Mouse (Mus musculus) ovary, postnatal 14 days (tissue): ENCODE measurements around the gene Gfod1.

Source experiments
- DNase-seq: peaks from one replicate; pipeline ENCODE4 v3.0.0; 2022; ENCODE audit warnings: low spot score

Gene Gfod1

DNA sequence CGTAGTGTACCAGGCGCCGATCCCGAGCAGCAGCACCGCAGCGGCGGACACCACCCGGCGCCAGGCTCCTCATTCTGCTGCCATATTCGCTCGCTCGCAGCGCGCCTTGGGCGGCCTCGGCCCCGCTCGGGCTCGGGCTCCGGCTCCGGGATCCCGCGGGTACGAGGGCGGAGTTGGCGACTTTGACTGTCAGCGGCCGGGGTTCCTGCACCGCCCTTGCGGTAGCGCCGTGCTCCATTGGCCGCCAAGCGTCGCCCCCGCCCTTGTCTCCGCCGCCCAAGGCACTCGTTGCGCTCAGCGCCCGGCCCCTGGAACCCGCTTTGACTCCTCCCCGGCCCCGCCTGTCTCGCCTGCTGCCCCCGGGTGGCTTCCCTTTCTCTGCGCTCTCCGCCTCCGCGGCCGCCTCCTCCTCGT lies at the start of gene Gfod1:
TSS of gene Gfod1 (minus strand) at position 155 of the 414 bp plus-strand sequence.
- DNase-seq = peak; percentile 92

DNA sequence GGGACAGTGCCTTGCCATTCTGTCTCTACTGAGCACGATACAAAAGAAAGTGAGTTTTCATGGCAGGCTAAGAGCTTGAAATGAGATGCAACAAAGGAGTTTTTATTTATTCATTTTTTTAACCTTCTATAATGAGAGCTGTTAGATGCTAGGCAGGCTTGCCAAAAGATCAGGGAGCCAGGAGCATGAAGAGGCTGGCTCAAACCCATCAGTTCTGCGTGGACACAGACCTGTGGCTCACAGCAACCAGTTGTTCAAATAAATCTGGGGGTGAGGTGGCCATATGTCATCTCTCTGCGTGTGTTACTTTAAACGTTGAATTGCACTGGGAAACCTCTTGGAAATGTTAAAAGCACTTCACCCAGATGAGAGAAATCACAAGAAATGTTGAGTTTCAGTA lies 49.4 kb upstream of the Gfod1 start:
- no peak for DNase-seq

DNA sequence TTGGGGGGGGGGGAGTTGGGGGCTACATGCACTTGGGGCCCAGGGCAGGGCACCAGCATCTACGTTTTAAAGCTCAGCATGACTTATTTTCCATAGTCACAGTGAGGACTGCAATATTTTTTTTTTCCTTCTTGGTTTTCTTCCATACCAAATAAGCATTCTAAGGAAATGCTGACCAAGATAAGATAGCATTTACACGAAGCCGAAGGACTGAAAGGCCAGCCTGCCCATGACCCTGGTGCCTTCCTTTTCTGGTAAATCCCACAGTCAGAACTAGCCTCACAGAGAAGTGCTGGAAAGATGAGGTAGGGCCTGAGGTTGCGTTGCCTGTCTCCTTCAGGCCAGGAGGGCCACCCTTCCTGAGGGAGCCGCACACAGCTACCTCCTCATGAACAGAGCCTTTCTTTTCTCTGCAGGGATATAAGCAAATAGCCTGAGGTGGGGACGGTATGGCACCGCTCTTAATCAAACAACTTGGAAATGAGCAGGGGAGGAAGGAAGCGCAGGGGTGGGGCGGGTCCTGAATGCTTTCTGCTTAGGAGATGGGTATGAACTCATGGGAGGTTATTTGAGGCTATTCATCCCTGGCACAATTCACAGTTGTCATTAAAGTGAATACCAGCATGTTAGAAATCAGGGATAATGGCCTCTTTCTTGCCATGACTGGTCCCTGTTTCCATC lies 46.7 kb upstream of the Gfod1 start:
- no peak for DNase-seq

DNA sequence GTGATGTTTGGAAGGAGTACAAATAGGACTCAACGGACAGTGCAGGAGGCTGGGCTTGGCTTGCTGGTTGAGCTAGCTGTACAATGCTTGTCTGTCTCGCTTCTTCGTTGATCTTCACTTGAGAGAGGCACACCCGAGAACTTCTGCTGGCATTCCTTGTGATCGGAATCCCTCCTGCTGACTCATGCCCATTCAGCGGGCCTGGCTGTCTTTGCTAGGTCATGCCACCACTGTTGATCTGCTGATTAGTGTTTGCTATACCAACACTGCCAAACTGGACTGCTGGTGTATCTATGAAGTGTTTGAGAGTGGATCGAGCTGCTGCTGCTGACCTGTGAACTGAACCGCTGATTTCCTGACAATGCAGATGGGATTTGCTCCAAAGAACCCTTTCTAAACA lies 45.4 kb upstream of the Gfod1 start:
- no peak for DNase-seq

DNA sequence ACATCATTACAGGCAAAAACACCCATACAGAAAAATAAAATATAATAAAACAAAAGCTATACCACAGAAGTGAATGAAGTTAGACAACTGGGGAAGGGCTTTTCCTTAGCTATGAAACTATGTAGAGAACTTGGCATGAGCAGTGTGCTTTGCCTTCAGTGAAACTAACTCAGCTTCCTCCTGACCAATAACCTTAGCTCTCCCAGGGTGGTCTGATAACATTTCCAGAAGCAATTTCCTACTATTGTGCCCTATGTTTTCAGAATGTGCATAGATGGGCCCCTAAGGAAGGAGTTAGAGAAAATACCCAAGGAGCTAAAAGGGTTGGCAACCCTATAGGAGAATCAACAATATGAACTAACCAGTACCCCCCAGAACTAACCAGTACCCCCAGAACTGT lies 42.9 kb upstream of the Gfod1 start:
- DNase-seq = no peak

DNA sequence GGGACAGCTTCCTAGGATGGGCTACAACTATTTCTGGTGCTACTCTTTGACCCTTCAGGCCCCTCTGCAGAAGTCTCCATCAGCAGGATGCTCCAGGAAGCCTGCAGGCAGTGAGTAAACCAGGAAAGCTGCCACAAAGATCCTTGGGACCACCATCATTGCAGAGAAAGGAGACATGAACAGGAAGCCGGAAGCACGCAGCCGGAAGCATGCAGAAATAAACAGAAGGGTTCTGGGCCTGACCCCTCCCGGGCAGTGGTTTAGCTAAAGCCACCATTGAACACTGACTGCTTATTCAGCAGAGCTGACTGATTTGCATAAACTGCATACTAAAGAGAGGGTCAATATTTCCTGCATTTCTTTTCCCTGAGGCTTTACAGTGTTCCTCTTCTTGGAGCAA lies 34.7 kb upstream of the Gfod1 start:
- no peak for DNase-seq

DNA sequence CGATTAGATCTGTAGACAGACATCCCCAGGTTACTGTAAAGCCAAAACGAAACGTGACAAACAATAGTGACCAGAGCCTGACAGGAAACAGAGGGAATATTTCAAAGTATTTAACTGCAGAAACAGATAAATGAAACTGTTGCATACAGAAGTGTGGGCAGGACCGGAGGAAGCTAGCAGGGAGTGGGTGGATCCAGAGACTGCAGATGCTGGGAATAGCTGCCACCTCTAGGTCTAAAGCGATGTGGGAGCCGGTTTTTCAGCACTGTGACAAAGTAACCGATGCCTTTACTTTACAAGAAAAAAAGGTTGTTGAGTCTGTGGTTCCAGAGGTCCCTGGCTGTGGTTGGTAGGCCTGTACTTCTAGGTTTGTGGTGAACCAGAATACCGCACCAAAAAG lies 34.0 kb upstream of the Gfod1 start:
- no peak for DNase-seq

DNA sequence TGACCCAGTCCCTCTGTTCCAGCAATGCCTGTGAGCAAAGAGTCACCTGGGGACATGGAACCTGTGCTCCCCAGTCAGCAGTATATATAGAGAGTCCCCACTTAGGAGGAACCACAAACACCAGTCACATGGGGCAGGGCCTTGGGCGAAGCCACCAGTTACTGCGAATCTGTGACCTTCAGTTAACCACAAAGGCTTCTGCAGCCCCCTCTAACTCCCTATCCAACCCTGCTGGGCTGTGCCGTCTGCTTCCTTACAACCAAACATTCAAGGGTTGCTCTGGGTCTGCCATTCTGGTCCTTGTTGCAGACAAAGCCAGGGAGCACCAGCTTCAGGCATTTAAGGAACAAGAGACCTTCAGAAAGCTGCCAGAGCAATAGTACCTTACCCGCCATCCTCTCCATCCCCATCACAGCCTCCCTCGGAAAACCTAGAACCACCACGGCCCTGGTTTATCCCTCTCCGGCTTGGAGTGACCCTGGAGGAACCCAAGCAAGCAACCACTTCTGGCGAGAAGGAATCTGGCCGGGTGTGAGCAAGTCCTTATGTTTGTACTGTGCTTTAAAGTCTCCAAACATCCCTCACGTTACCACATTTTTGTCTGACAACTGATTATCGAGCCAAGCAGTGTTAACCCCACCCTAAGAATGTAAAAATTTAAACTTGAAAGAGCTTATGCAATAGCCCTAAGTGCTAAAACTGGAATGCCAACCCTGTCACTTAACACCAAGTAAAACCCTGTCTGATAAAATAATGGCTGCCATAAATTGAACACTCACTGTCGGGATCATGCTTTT lies 32.7 kb upstream of the Gfod1 start:
- no peak for DNase-seq

DNA sequence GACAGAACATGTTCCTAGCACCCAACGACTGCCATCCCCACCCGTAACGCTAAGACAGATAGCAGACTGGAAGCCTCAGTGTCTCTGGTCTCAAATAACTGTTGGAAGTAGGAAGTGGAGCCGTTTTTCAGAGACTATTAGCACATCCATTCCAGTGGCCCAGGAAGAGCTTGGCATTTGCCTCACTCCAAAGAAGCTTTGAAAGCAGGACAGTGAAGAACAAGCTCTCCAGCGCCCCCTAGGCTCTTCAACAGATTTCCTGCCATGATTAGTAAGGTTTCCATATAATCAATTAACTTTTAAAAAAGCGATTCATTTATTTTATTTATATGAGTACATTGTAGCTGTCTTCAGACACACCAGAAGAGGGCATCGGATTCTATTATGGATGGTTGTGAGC lies 28.6 kb upstream of the Gfod1 start:
- DNase-seq = no peak

DNA sequence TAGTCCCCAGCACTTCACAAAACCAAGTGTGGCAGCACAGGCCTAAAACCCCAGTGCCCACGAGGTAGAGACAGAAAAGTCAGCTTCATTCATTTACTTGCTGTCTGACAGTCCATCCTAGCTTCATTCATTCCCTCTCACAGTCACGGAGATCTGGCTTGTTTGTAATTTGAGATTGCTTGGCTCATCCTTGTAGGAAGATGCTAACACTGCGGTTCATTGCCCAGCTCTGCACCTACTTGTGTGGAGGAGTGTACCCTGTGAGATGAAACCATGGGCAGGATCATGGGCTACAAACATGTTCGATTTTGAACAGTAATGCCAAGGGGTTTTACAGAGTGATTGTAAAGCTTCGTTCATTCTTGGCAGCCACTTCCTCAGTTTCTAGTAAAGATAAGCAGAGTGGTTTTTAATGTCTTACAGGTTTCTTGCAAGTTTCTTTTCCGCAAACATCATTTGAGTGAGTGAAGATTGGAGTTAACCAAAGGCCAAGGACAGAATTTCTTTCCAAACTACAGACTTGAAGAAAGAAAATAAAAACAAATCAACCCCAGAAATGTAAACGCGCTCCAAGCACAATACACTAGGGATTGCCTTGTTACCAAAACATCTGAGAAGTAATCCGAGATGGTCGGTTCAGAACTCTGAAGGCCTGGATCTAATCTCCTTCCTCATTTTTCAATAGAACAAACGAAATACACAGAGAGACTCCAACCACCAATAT lies 27.9 kb upstream of the Gfod1 start:
- DNase-seq = no peak

DNA sequence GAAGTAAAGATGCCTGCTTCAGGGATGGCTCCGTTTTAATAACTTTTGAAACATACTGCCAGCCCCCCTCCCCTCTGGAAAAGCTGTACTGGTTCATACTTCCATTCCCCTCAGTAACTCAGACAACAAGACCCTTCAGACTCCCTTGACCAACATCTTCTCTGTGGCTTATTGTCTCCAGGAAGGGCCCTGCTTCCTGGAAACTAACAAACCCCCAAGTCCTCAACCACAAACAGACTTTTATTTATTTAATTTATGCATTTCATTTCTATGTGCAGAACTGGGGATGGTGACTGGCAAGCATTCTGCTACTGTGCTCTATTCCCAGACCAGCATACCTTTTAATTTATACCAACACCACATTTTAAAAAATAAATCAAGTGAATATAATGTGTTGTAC lies 21.5 kb upstream of the Gfod1 start:
- no peak for DNase-seq

DNA sequence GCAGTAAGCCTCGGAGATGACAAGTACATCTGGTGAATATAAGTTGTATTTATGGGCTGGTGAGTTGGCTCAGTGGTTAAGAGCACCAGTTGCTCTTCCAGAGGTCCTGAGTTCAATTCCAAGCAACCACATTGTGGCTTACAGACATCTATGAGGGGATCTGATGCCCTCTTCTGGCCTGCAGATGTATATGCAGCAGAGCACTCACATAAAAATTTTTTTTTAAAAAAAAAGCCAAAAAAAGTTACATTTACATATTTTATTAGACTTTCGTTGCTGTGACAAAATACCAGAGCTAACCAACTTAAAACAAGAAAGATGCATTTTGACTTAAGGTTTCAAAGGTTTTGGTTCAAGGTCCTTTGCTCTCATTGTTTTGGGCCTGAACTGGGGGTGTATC lies 17.5 kb upstream of the Gfod1 start:
- no peak for DNase-seq

DNA sequence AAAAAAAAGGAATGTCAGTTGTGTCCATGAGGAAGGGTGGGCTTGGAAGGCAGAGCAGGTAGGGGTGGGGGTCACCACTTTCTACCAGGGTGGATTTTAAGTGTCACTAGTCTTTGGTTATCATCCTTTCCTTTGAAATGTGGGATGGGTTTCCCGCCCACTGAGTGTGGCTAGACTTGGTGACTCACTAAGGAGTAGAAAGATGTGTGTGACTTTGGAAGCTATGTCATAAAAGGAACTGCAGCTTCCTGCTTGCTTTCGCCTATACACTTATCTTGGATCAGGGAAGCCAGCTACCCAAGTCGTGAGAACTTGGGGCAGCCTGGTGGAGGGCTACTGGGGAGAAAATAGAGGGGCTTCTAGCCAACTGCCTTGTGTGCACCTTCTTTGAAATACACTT lies 15.4 kb upstream of the Gfod1 start:
- no peak for DNase-seq

DNA sequence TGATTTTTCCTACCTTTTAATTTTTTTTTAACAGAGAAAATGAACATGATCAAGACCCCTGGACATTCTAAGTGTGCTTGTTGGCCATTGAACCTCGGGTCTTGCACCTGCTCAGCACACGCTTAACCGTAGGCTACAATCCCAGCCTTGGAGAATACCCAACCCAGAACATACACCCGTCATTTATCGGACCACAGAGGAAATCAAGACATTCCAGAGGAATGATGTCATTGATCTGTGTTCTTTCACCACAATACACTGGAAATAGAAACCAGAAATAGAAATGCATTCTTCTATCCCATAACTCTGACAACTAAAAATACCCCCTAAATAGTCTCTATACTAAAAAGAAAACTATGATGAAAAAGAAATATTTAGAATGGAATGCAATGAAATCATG lies 13.4 kb upstream of the Gfod1 start:
- DNase-seq = no peak

DNA sequence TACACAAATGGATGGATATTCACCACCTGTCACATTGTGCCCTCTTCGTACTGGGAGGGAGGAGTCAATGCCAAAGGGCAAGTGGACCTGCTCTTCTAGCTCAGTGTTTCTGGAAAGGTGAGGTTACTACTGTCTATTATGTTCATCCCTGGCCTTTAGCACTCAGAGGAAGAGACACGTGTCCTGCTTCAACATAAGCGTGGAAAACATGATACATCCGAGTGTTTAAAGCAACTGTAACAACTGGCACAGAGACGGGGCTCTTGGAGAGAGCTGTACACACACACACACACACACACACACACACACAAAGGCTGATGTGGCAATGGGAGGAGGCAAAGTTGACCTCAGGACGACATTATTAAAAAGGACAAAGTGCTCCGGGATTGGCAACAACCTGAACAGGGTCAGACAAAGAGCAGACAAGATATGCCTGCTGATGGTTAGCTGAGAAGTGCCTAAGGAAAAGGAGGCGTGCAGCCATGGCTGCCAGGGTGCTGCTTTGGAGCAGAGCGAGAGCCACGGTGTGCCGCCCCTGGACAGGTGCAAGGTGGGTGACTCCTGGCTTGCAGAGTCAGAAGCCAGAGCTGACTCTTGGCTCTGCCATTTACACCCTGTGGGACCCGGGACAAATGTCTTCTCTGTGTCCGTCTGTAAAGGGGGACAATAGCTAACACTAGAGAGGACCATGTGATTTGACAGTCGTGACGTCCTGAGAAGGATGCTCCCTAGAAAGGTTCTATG lies 1.4 kb upstream of the Gfod1 start:
- DNase-seq = no peak

DNA sequence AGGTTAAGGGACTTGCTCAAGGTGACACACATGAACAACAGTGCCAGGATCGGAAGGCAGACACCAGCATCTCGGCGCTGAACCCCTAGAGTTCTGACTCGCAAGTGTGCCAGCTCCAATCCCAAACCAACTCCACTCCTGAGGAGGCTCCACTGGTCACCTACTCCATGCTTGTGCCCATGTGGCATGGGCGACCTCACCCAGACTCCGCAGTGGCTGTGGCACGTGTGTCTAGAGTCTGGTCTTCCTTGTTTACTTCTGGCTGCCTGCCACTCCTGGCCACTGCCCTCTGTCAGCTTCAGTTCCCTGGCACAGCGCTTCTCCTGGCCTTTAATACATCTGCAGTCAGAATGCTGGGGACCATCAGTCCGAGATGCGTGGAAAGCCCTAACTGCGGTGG lies 728 bp upstream of the Gfod1 start:
- no peak for DNase-seq

DNA sequence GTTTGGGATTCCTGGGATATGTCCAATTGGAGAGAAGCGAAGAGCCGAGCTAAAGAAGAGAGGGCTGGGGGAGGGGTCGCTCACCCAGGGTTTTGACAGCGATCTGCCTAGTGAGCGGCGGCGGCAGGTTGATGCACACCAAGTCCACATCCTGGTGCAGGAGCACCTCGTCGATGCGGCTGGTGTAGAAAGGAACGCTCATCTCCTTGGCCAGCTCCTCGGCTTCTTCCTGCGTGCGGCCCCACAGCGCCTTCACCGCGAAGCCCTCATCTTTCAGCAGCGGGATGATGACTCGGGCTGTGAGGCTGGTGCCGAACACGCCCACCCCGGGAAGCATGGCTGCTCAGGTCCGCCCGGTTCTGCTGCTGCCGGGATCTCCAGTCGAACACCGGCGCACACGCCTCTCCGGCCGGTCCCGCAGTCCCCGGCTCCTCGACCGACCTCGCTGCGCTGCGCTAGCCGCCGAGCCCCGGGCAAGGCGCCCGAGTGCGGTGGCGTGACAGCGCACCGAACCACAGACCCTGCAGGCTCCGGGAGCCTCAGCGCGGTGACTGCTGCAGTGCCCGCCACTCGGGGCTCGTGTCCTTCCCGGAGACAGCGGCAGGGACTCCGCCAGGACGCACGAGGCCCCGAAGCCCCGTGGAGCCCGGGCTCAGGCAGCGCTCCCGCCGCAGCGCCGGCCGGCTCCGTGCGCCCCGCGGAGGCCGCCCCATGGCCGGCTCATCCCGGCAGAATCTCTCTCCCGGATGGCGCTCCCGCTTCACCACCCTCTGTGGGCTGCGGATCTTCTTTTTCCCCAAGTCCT lies 609 bp downstream of the Gfod1 start:
- peak; percentile 28 for DNase-seq

DNA sequence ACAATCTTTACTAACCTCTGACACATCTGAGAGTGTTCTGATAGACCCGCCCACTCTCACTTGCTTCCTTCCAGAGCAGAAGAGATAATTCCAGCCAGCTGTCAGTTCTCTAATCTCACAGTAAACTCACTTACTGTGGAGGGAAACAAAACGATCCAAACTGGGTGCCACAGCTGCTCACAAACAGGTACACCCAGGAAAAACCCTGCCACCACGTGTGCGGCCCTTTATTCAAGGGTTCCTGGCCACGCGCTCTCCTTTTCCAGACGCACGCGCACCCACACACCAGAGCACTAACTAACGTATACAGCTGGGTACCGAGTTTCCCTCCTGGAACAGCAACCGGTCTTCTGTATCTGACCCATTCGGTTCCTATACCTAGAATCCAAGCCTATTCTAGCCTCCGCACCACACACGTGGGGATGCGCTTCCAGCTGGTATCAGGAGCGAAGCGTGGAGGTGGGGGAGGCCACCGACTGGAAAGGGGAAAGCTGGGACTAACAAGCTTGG lies 1.3 kb downstream of the Gfod1 start:
- no peak for DNase-seq

DNA sequence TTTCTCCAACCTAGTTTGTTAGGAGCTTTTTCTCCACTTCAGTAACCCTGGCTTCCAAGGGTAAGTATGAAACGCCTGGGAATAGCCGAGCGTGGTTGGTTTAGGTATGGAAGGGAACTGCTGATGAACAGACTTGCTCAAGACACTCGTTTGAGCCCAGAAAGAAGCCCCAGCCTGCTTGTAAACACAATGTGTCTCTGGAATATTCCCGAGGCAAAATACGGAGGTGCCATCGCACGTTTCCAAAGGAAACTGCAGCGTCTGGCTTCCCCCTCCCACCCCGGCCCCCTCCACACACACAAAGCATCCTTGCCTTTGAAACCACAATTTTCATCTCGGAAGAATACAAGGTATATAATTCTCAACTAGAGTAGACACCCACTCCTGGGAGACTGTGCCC lies 1.7 kb downstream of the Gfod1 start:
- no peak for DNase-seq

DNA sequence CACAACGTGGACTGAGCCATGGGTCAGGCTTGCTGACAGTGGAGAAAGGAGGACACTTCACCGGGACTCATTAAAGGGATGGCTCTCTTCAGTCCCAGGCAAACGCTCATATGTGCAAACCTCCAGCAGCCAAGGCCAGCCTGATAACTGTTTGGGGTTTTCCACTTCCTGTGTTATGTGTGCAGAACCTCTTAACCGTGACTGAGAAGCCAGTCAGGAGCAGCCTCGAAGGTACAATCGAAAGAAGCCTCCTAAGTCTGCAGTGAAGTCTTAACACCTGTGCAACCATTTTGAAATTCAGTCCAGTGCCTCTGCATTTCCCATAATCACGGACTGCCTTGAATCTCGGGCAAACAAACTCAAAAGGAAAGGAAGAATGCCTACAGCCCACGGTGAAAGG lies 3.1 kb downstream of the Gfod1 start:
- DNase-seq = no peak

DNA sequence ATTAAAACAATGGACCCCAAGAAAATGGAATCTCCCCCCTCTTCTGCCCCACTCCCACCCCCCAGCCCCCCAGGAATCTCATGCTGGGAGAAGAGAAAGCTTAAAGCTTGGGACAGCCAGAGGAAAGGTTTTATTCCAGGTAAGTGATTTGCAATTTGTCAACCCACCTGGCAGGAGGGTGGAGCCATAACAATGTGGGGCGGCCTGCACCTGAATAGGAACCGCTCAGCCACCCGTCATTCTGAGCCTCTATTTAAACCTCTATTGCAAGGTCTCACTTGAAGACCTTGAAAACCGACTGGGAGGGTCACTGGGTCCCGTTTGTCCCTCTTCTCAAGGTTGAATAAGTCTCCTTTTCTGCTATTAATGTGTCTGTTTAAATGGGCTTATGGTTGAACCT lies 3.6 kb downstream of the Gfod1 start:
- DNase-seq = no peak
